Comparison of ENCODE assay signal across 8 mouse cellular contexts in genomic region chr14:40949730-40950614, GRCm38 (mm10). TPM values are rescaled to one million over a fixed set of nuclear protein-coding genes. Genes with fewer than 3 reads are reported as not detected.
A peak's percentile ranks its signal among the peaks of the same experiment; 100 is the strongest.
DNase-seq lines count a peak whose midpoint lies in the region; TF ChIP-seq lines count a peak whose summit lies in the region.
"Had no signal": no experiment of that assay in that cellular context is flagged by ENCODE, and none has a peak within 500 bp of the region (broad histone marks: within the 10 kb centered on the region; RNA-seq: fewer than 3 reads in every experiment).

No protein-coding gene starts in this region.

- intact Hi-C loops in left cerebral cortex, adult 2 months (cut with DNase I), result no loop called here

- H3K27me3 ChIP-seq in megakaryocyte, embryonic 14.5 days (replicated peaks), result no peaks in the 10 kb centered on the region

- DNase-seq in left cerebral cortex, adult 2 months (ENCODE audit: extremely low spot score in 1 of 2, low spot score in 2 of 2), result no peak
- no peak for DNase-seq in left cerebral cortex, adult 8-10 months (ENCODE audit: low spot score in 2 of 2)
- peak; percentile 70 for DNase-seq in CD4-positive, CD25-positive, alpha-beta regulatory T cell, adult 2 months (ENCODE audit: low read depth, low spot score)
- DNase-seq in left cerebral cortex, adult 11 months (ENCODE audit: low spot score), result no peak
- DNase-seq in cerebellum, adult 8-10 months, result no peak
- DNase-seq: midbrain, embryonic 14.5 days had no signal

- no peak for TF ChIP-seq CTCF in left cerebral cortex, adult 2 months (IDR thresholded peaks at IDR 0.05)

- H3K27ac ChIP-seq in left cerebral cortex, adult 2 months, result peak overlapping the region; percentile 82
- H3K27ac ChIP-seq in brown adipose tissue, adult 24 weeks (replicated peaks; ENCODE audit: low read depth, low read length), result peak overlapping the region; percentile 59

- peaks cover 90% of the 10 kb centered on the region for H3K36me3 ChIP-seq in megakaryocyte, embryonic 14.5 days (replicated peaks; ENCODE audit: low read length)

- no peak overlapping the region for H3K4me3 ChIP-seq in left cerebral cortex, adult 2 months
- H3K4me3 ChIP-seq in brown adipose tissue, adult 24 weeks (ENCODE audit: insufficient read depth, low read depth, low read length), result no peak overlapping the region
- peak overlapping the region; percentile 68 for H3K4me3 ChIP-seq in megakaryocyte, embryonic 14.5 days (replicated peaks)

- peaks cover 59% of the 10 kb centered on the region for H3K4me1 ChIP-seq in brown adipose tissue, adult 24 weeks (ENCODE audit: control insufficient read depth, insufficient read depth, insufficient read length, low read length)
- peaks cover 100% of the 10 kb centered on the region for H3K4me1 ChIP-seq in megakaryocyte, embryonic 14.5 days

- no peaks in the 10 kb centered on the region for H3K9me3 ChIP-seq in megakaryocyte, embryonic 14.5 days

RNA-seq across cellular contexts. Expression of gene Tspan14, which starts 16.6 kb away (rescaled TPM):
- total RNA-seq in left cerebral cortex, adult 2 months (2021), result 10 to 100 TPM; 50.2 to 52.1 TPM
- total RNA-seq in left cerebral cortex, adult 8-10 months (2022), result 10 to 100 TPM; 37.0 to 49.9 (median 44.1) TPM
- 27.1 and 43.2 TPM in 2 replicates for polyA plus RNA-seq in brown adipose tissue, adult 24 weeks (2012; ENCODE audit: insufficient read depth, insufficient read length, missing spikeins)
- polyA plus RNA-seq in megakaryocyte, embryonic 14.5 days (2012; ENCODE audit: insufficient read depth, low replicate concordance), result 20.9 and 22.8 TPM in 2 replicates

RNA-seq across cellular contexts. Expression of gene Sh2d4b, which starts 56.9 kb away (rescaled TPM):
- 1 to 10 TPM; 5.8 to 6.7 TPM for total RNA-seq in left cerebral cortex, adult 2 months (2021)
- total RNA-seq in left cerebral cortex, adult 8-10 months (2022), result 1 to 10 TPM; 2.5 to 3.5 (median 3.0) TPM
- polyA plus RNA-seq in brown adipose tissue, adult 24 weeks (2012; ENCODE audit: insufficient read depth, insufficient read length, missing spikeins), result not detected in 2 replicates
- polyA plus RNA-seq in megakaryocyte, embryonic 14.5 days (2012; ENCODE audit: insufficient read depth, low replicate concordance), result 1.1 and 7.2 TPM in 2 replicates
